Mouse (Mus musculus) skeletal muscle tissue, adult 2 months (tissue): ENCODE data around the gene Parp16.
"Not testable (repeated sequence)": the region's sequence is repeated elsewhere in the genome, so short reads cannot be mapped to it uniquely, and the experiment has no call there.

ENCODE experiments used
- DNase-seq: peaks from one replicate; pipeline ENCODE4 v3.0.0-alpha.2; 2012; ENCODE audit warnings: low read depth, low spot score

Parp16 gene

GRCm38 (mm10) chr9:65208293-65209179 lies 13.4 kb downstream of the Parp16 start:
- DNase-seq, result no peak

DNA sequence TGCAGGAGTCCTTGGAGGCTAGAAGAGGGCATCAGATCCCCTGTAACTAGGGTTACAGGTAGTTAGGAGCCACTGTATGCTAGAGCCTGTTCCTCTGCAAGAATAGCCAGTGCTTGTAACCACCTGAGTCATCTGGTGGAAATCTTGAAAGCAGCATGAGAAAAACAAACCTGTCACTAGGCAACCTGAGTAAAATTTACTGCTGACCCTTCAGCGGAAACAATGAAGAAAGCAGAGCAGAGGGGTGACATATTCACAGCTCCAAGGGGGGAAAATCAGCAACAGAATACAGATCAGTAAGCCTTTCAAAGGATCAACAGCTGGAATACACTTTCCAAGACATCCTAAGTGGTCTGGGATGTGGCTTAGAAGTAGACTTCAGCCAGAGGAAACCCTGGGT lies 16.4 kb downstream of the Parp16 start:
- no peak for DNase-seq

DNA sequence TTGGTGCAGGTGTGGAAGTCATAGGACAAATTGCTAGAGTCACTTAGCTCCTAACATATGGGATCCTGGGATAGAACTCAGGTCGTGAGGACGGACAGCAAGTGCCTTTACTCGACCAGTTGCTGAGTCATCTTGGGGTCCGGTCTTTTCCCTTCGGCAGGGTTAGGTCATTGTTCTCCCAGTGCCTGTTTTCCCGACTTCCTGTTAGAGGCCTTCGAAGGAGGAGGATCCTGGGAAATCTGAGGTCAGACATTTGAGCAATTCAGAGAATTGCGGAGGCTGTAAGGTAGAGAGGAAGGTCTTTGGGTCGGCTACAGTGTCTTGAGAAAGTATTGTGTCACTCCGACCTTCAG lies 19.2 kb downstream of the Parp16 start:
- no peak for DNase-seq

GRCm38 (mm10) chr9:65214778-65215493 lies 19.8 kb downstream of the Parp16 start:
- DNase-seq, result peak; percentile 85

DNA sequence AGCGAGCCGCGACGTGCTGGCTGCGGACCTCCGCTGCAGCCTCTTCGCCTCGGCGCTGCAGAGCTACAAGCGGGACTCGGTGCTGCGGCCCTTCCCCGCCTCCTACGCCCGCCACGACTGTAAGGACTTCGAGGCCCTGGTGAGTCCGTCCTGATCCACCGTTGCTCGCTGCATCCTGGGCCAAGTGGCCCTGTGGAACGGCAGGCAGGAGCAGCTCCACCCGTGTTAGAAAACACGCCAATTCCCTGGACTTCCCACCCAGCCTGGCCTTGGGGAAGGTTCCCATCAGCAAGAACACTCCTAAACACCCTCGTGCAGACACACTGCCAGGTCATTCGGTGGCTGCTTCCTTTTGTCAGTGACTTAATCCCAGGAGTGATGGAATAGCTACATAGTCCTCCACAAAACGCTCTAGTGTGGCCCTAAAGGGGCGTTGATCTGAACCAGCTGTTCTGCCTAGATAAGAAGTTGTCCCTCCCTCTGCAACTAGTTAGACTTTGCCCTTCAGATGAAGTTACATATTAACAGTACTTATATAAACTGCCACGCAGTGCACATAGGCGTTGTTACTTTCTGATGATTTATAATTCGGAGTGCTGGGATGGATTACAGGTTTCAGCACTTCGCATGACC lies 20.5 kb downstream of the Parp16 start:
- DNase-seq, result peak; percentile 54

DNA sequence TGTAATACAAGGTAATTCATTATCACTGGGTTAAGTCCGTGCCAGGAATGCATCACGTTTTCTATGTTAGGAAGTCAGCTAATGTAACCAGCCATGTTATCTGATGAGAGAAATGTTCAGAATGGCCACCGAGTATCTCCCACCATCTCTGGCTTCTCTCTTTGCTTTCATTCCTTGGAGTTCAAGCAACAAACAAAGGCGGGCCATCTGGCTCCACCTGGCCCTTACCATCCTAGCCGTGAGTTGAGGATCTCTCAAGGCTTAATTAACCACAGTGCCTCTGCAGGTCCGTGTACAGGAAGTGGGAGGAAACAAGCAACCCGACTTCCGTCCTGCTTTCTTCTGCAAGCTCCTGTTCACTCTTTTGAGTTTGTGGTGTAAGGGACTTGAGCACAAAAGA lies 21.8 kb downstream of the Parp16 start:
- DNase-seq, result no peak

GRCm38 (mm10) chr9:65217661-65218060 lies 22.5 kb downstream of the Parp16 start:
- peak; percentile 84 for DNase-seq

- DNase-seq, result no peak
Measured at GRCm38 (mm10) chr9:65218916-65219315, 23.8 kb downstream of the Parp16 start.

- not testable (repeated sequence) for DNase-seq
Measured at GRCm38 (mm10) chr9:65220398-65220797, 25.2 kb downstream of the Parp16 start.

DNA sequence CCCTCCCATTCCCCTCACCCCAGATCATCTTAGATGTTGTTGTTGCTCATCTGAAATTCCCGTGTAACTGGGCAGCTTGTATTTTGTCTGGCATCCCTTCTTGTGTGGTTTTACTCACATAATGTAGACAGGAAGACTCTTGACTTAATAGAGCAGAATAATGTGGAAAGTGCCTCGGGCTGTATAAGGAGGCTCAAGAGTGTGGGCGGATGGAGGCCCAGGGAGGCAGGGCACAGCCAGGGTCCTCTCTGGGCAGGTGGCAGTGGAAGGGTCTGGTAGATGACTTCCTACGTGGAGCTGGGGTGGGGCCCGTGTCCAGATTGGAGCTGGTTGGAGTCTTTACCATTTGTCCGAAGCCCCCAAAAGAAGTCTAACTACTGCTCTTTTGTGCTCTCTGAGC lies 28.8 kb downstream of the Parp16 start:
- DNase-seq, result no peak

GRCm38 (mm10) chr9:65225795-65226194 lies 30.6 kb downstream of the Parp16 start:
- DNase-seq, result peak; percentile 43

DNA sequence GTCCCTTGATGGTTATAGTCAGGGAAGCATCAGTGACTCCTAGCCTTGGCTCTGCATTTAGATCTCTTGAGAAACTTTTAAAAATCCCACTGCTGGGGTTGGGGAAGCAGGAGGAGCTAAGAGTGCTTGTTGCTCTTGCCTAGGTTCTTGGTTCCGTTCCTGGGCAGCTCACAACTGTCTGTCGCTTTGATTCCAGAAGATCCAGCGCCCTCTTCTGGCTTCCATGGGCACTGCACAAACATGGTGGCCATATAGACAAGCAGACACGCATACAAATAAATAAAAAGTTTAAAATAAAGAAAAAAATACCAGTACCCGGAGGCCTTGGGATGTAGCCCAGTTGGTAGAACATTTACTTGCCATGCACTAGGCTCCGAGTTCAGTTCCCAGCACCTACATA lies 35.1 kb downstream of the Parp16 start:
- DNase-seq, result no peak

DNA sequence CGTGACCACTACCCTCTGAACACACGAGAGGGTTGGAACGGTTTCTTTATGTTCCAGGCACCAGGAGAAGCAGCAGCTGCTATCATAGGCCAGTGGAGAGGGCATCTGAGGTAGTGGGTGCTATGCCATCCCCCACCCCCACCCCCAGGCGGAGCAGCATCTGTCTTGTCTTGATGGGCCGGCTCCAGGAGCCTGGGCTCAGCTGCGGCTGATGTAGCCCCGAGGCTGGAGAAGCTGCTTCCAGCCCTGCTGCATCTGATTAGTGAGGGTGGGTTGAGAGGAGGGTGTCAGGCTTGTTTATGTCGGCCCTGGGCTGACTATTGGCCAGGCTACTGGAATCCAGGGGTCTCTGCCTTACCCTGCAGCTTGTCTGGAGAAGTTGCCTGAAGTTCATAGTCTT lies 36.1 kb downstream of the Parp16 start:
- DNase-seq, result no peak

DNA sequence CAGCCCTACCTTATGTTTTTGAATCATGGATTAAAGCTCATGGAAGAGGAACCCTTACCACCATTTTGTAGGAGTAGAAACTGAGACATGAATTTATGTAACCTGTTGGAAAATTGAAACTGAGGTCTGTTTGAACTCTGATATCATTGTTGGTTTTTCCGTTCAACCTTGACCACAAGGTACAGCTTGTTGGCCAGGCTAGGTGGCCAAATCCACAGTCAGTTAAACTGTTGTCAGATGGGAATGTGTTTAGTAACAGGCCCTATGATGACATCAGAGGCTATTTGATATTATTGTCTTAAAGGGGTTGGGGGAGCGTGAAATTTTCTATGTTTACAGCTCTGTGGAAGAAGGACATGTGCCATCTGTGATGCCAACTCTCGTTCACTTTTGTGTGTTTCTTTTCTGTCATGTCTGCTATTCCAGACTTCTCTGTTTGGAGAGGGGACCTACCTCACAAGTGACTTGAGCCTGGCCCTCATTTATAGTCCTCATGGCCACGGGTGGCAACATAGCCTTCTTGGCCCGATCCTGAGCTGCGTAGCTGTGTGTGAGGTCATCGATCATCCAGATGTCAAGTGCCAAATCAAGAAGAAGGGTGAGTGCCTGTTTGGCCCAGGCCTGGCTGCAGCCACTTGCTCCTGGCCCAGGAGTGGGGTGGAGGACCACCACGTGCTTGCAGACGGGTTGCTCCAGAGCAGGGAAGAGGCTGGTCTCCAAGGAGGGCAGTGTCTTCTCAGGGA lies 38.3 kb downstream of the Parp16 start:
- no peak for DNase-seq

- no peak for DNase-seq
Measured at GRCm38 (mm10) chr9:65234734-65235133, 39.6 kb downstream of the Parp16 start.

GRCm38 (mm10) chr9:65235601-65236000 lies 40.4 kb downstream of the Parp16 start:
- DNase-seq, result no peak

DNA sequence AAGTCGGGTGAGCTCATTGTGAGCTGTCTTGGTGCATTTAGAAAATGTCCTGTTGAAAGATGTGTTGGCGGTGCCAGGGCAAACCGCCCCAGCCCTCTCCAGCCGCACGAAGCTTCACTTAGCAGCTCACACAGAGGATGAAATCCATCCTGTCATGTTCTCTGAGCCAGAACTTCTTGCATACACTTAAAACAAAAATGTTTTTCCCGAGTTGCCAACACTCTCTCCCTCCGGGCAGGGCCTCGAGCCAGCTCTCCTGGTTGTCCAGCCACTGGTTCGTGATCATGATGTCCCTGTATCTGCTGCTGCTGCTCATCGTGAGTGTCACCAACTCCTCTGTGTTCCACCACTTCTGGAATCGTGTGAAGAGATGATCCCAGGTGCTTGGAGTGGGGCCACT lies 42.5 kb downstream of the Parp16 start:
- DNase-seq, result no peak

DNA sequence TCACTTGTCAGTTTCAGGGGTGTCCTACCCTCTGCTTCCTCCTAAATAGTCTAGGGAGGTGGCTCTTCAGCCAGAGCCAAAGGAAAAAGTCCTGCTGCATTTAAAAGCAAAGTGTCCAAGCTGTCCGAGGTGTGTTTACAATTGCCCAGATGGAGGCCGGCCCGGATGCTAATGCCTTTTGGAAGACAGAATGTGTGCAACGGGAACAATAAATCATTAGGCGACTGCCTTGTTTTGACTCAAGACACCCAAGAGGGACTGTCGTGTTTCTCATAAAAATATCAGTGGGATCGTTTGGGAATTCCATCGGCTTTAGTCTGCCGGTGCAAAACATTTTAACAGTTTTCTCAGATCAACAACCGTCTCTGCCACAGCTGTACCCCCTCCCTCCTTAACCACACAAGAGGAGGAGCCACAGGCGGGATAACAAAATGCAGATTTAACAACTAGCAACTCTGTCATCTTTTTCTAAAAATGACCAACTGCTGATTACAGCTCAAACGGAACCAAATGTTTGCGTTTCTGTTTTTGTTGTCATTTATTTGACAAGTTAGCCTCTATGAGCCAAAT lies 43.1 kb downstream of the Parp16 start:
- no peak for DNase-seq

- no peak for DNase-seq
Measured at GRCm38 (mm10) chr9:65239176-65239575, 44.0 kb downstream of the Parp16 start.

- no peak for DNase-seq
Measured at GRCm38 (mm10) chr9:65239731-65240130, 44.6 kb downstream of the Parp16 start.

GRCm38 (mm10) chr9:65240587-65240986 lies 45.4 kb downstream of the Parp16 start:
- DNase-seq, result no peak
